Mouse (Mus musculus): Measurements from ENCODE around the gene Gm42372. TPM values are rescaled to one million over a fixed set of nuclear protein-coding genes. Genes with fewer than 3 reads are reported as not detected.

Gm42372 gene
- polyA plus RNA-seq, 1 experiment from 2014 or later: 0.04 TPM

Other genes with a start within 250 kb of the Gm42372 start
- 151 and 155 TPM in 2 replicates for gene Ap2s1, start 244.7 kb upstream of the Gm42372 start, polyA plus RNA-seq (2015; fragmentation: Nextera tagmentation; extraction: Ambion mirVana)
- 101 and 119 TPM in 2 replicates for gene Slc1a5, start 201.7 kb upstream of the Gm42372 start, polyA plus RNA-seq (2015; fragmentation: Nextera tagmentation; extraction: Ambion mirVana)
- gene Strn4, start 167.2 kb upstream of the Gm42372 start, polyA plus RNA-seq (2015; fragmentation: Nextera tagmentation; extraction: Ambion mirVana): 27.4 and 29.8 TPM in 2 replicates
- gene Fkrp, start 166.4 kb upstream of the Gm42372 start, polyA plus RNA-seq (2015; fragmentation: Nextera tagmentation; extraction: Ambion mirVana): 7.8 and 8.9 TPM in 2 replicates
- 2.8 and 3.6 TPM in 2 replicates for gene Prkd2, start 140.2 kb upstream of the Gm42372 start, polyA plus RNA-seq (2015; fragmentation: Nextera tagmentation; extraction: Ambion mirVana)
- 0.05 and 0.12 TPM in 2 replicates for gene Dact3, start 107.8 kb upstream of the Gm42372 start, polyA plus RNA-seq (2015; fragmentation: Nextera tagmentation; extraction: Ambion mirVana)
- 0.17 TPM in 1 of 2 replicates, not detected in the other for gene Gng8, start 91.3 kb upstream of the Gm42372 start, polyA plus RNA-seq (2015; fragmentation: Nextera tagmentation; extraction: Ambion mirVana)
- 1.2 and 1.3 TPM in 2 replicates for gene Ptgir, start 76.6 kb upstream of the Gm42372 start, polyA plus RNA-seq (2015; fragmentation: Nextera tagmentation; extraction: Ambion mirVana)
- 81.6 and 86.6 TPM in 2 replicates for gene Calm3, start 59.0 kb upstream of the Gm42372 start, polyA plus RNA-seq (2015; fragmentation: Nextera tagmentation; extraction: Ambion mirVana)
- gene Pnmal2, start 38.4 kb upstream of the Gm42372 start, polyA plus RNA-seq (2015; fragmentation: Nextera tagmentation; extraction: Ambion mirVana): 0.20 and 0.42 TPM in 2 replicates
- gene Pnmal1, start 23.4 kb upstream of the Gm42372 start, polyA plus RNA-seq (2015; fragmentation: Nextera tagmentation; extraction: Ambion mirVana): 0.02 and 0.05 TPM in 2 replicates
- 5.3 and 5.9 TPM in 2 replicates for gene Ccdc8, start 9.6 kb downstream of the Gm42372 start, polyA plus RNA-seq (2015; fragmentation: Nextera tagmentation; extraction: Ambion mirVana)
- gene Ppp5c, start 44.8 kb downstream of the Gm42372 start, polyA plus RNA-seq (2015; fragmentation: Nextera tagmentation; extraction: Ambion mirVana): 38.0 and 38.6 TPM in 2 replicates
- gene Hif3a, start 79.3 kb downstream of the Gm42372 start, polyA plus RNA-seq (2015; fragmentation: Nextera tagmentation; extraction: Ambion mirVana): 36.0 and 43.3 TPM in 2 replicates
- 0.20 and 0.25 TPM in 2 replicates for gene Psg16, start 91.0 kb downstream of the Gm42372 start, polyA plus RNA-seq (2015; fragmentation: Nextera tagmentation; extraction: Ambion mirVana)
- gene Ceacam3, start 167.2 kb downstream of the Gm42372 start, polyA plus RNA-seq (2015; fragmentation: Nextera tagmentation; extraction: Ambion mirVana): 0.04 TPM in 1 of 2 replicates, not detected in the other
- not detected in 2 replicates for gene Psg29, start 220.4 kb downstream of the Gm42372 start, polyA plus RNA-seq (2015; fragmentation: Nextera tagmentation; extraction: Ambion mirVana)